Mouse (Mus musculus) heart, adult 2 months (tissue): ENCODE measurements around the gene Nap1l1. TPM values are rescaled to one million over a fixed set of nuclear protein-coding genes. Genes with fewer than 3 reads are reported as not detected.
"Not testable (repeated sequence)": the region's sequence is repeated elsewhere in the genome, so short reads cannot be mapped to it uniquely, and the experiment has no call there.

Experiments used
- DNase-seq, 2 experiments: peaks; one replicate each; pipeline ENCODE4 v3.0.0; 2021
- H3K27ac ChIP-seq: fragments of 200-600 bp; 2 replicates; pipeline ENCODE4 v1.8.1; 2022
- H3K27me3 ChIP-seq: fragments of 200-500 bp; 2 replicates; pipeline ENCODE4 v1.6.1; 2012; ENCODE audit warnings: mild to moderate bottlenecking, low read length, inconsistent platforms, mixed read lengths; ENCODE audit not compliant: control insufficient read depth, insufficient read depth
- H3K36me3 ChIP-seq: fragments of 200-500 bp; 2 replicates; pipeline ENCODE4 v1.6.1; 2012; ENCODE audit warnings: low read length, inconsistent platforms; ENCODE audit not compliant: control insufficient read depth, insufficient read depth
- H3K4me1 ChIP-seq: fragments of 200-500 bp; 2 replicates; pipeline ENCODE4 v1.6.1; 2011; ENCODE audit warnings: low read length; ENCODE audit not compliant: control insufficient read depth, insufficient read depth
- H3K4me3 ChIP-seq: fragments of 200-600 bp; 2 replicates; pipeline ENCODE4 v1.8.1; 2022
- H3K79me2 ChIP-seq: fragments of 200-500 bp; replicated peaks from 2 replicates; pipeline ENCODE4 v1.6.1; 2012; ENCODE audit warnings: mild to moderate bottlenecking, inconsistent platforms, low read length, moderate library complexity, mixed read lengths; ENCODE audit not compliant: control insufficient read depth, insufficient read depth
- H3K9ac ChIP-seq: fragments of 200-500 bp; 2 replicates; pipeline ENCODE4 v1.6.1; 2012; ENCODE audit warnings: low read depth, mild to moderate bottlenecking, control low read depth, inconsistent platforms, low read length, mixed read lengths
- CTCF ChIP-seq: fragments of 200-600 bp; IDR thresholded peaks from 2 replicates; pipeline ENCODE4 v1.8.1; 2022; ENCODE audit warnings: antibody characterized with exemption, mild to moderate bottlenecking, moderate library complexity
- EP300 ChIP-seq: fragments of 200-500 bp; IDR thresholded peaks from 2 replicates; pipeline ENCODE4 v1.6.1; 2011; ENCODE audit warnings: low read depth, low read length, control low read depth; ENCODE audit not compliant: insufficient read depth
- POLR2A ChIP-seq: fragments of 200-500 bp; IDR thresholded peaks from 2 replicates; pipeline ENCODE4 v1.6.1; 2011; ENCODE audit warnings: mild to moderate bottlenecking, low read depth, low read length, control low read depth; ENCODE audit not compliant: insufficient read depth
- WGBS: fragments of 180-500 bp; shearing (Covaris S2); methylation state at CpG from one replicate; pipeline ENCODE4 v1.1.7; 2018; 5-methylcytosine and 5-hydroxymethylcytosine counted together
- intact Hi-C: fragments of 180-260 bp; cut with DNase I; formaldehyde crosslinking; loops from one replicate; pipeline ENCODE4 v1.15.1; 2025
- polyA plus RNA-seq: library from polyadenylated mRNA; depleted of rRNA; stranded (reverse); fragments of >200 nt; gene quantifications from 2 replicates; pipeline ENCODE4 v1.2.3, GENCODE M21; 2012
- total RNA-seq, 2 experiments: library from RNA; stranded (reverse); gene quantifications; 2 replicates each; pipeline ENCODE4 v1.2.3; 2021

Gene Nap1l1
- total and polyA plus RNA-seq, 3 experiments = 10.5 to 66.7 (median 66.6) TPM

DNA sequence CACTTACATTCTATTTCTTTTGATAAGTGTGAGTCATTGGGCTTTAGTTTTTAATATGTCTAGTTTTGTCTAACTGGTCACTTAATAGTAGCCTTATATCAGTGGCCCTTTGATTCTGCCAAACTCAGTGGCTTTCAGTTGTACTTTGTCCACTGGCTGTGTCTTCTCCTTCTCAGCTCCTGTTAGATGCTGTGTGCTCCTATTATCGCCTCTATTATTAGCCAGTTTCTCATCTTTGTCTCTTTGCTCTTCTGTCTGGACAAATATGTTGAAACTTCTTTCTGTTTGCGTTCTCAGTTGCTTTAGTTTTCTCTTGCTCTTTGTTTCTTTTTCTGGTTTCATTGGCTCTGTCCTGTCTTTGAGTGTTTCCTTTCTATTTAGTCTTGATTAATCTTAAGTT lies 9.6 kb downstream of the Nap1l1 start:
- H3K4me3 ChIP-seq = no peak overlapping the region
- H3K27me3 ChIP-seq = no peaks in the 10 kb centered on the region
- intact Hi-C loops = no loop called here
- 88% methylated on average over 2 of the region's 2 CpGs for WGBS
- H3K36me3 ChIP-seq = no peaks in the 10 kb centered on the region; the same call in 1 of the 2 replicates
- TF ChIP-seq CTCF = no peak
- no peak for TF ChIP-seq POLR2A
- TF ChIP-seq EP300 = no peak
- peaks cover 4% of the 10 kb centered on the region for H3K79me2 ChIP-seq
- DNase-seq = no peak
- H3K4me1 ChIP-seq = no peaks in the 10 kb centered on the region; the same call in 1 of the 2 replicates
- H3K27ac ChIP-seq = no peak overlapping the region
- no peak overlapping the region for H3K9ac ChIP-seq

DNA sequence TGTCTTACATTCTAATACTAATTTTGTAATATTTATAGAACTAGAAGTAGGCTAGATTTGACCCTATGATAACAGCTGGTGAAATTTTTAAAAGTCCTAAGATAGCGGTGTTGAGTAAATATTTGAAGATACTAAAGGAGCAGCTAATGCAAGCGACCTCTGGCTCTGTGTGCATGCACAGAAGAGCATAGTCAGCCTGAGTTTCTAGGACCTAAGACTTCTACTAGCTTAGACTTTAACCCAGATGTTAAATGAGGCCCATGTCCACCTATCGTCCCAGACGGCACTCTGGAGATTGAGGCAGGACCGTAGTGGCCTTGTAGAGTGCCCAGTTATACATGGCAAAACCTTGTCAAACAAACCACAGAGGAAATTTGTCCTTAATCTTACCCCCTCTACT lies 11.1 kb downstream of the Nap1l1 start:
- TF ChIP-seq POLR2A = no peak

DNA sequence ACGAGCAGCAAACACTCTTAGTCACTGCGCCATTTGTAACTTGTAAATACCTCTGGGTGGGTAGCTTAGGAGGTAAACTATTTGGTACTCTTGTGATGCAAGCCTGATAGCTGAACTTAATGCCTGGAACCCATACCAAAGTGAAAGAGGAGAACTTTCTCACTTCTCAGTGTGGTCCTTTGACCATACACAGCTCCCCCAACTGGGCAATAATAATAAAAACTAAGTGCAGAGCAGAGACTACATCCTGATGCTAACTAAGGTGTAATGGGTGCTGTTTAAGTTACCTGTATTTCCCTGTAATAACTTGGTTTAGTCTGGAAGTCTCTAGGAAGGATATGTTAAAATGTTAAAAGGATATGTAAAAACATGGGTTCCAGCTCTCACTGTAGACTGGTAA lies 15.8 kb downstream of the Nap1l1 start:
- 87% methylated on average over 2 of the region's 2 CpGs for WGBS
- TF ChIP-seq EP300 (no peak), CTCF (peak; percentile 46), POLR2A (no peak)
- Histone ChIP-seq H3K4me1 (no peaks in the 10 kb centered on the region; the same call in 1 of the 2 replicates), H3K4me3 (no peak overlapping the region), H3K27ac (no peak overlapping the region), H3K36me3 (no peaks in the 10 kb centered on the region; the same call in 1 of the 2 replicates), H3K27me3 (no peaks in the 10 kb centered on the region), H3K9ac (no peak overlapping the region), H3K79me2 (0 out of 2 replicates have a peak, but pooled peaks cover 2% of the 10 kb centered on the region)
- DNase-seq = no peak
- intact Hi-C loops = loop anchor here (5.0 kb wide), 1 partner anchor 261 kb away; no protein-coding TSS in a partner anchor

More for the DNA sequence above, 11.1 kb downstream of the Nap1l1 start:
- no peak for DNase-seq
- no peaks in the 10 kb centered on the region; the same call in 1 of the 2 replicates for H3K36me3 ChIP-seq
- no peaks in the 10 kb centered on the region for H3K27me3 ChIP-seq
- no peak overlapping the region for H3K4me3 ChIP-seq
- no peak overlapping the region for H3K27ac ChIP-seq
- no peak overlapping the region for H3K9ac ChIP-seq
- H3K79me2 ChIP-seq = peaks cover 6% of the 10 kb centered on the region
- H3K4me1 ChIP-seq = no peaks in the 10 kb centered on the region; the same call in none of the 2 replicates
- intact Hi-C loops = no loop called here
- WGBS = 86% methylated on average over 5 of the region's 5 CpGs

DNA sequence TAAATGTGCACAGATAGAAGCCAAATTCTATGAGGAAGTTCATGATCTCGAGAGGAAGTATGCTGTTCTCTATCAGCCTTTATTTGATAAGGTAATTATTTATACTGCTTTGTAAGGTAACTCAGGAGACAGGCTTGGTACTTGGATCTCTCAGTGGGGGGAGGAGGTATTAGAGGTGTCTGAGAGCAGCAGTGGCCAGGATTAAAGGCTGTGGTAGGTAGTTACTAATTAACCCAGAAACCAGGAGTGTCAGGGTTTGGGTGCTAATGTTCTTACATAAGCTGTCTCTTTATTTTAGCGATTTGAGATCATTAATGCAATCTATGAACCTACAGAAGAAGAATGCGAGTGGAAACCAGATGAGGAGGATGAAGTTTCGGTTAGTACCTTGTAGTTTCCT lies 17.1 kb downstream of the Nap1l1 start:
- H3K27me3 ChIP-seq, intact Hi-C loops, H3K4me3 ChIP-seq, DNase-seq, H3K4me1 ChIP-seq, H3K36me3 ChIP-seq, H3K27ac ChIP-seq, H3K79me2 ChIP-seq, H3K9ac ChIP-seq: not testable (repeated sequence)
- WGBS = 82% methylated on average over 4 of the region's 4 CpGs

DNA sequence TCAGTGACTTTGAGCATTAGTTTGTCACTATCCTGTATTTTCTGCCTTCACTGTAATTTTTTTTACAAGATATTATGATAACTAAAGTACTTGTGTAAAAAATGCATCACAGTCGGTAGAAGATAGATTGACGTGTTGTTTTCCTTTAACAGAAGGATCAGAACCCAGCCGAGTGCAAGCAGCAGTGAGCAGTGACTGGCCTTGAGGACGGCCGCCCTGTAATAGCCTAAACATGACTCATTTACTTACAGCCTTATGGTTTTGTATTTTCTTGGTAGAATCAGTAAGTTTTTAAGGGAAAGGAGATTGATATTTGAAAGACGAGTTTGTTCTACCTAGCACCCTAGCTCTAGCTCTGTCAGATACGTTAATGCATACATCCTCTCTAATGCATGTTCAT lies 22.9 kb downstream of the Nap1l1 start:
- no peaks in the 10 kb centered on the region for H3K79me2 ChIP-seq
- no peak overlapping the region for H3K9ac ChIP-seq
- intact Hi-C loops = no loop called here
- H3K4me1 ChIP-seq = no peaks in the 10 kb centered on the region
- no peak overlapping the region for H3K27ac ChIP-seq
- whole genome bisulfite sequencing = 90% methylated on average over 7 of the region's 7 CpGs
- H3K36me3 ChIP-seq = no peaks in the 10 kb centered on the region
- no peak for TF ChIP-seq POLR2A
- TF ChIP-seq EP300 = no peak
- no peak for TF ChIP-seq CTCF
- H3K4me3 ChIP-seq = no peak overlapping the region
- H3K27me3 ChIP-seq = no peaks in the 10 kb centered on the region
- no peak for DNase-seq

DNA sequence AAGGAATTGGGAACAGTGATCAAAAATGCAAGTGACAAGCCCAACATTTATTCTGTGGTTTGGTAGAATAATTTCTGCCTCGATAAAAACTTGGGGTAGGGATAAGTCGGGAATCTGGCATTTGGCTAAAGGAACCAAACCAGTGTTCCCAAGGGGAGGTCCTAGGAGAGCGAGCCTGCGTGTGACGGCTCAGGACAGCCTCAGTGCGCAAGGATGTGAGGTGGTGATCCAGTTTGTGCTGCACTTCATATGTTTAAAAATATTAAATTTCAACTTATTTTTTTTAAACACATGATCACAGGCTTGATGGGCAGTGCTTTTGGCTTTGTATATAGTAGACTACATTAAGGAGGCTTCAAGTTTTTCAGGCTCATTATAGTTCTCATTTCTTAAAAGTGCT lies 26.9 kb downstream of the Nap1l1 start:
- H3K4me1 ChIP-seq = no peaks in the 10 kb centered on the region
- no peak overlapping the region for H3K4me3 ChIP-seq
- H3K27me3 ChIP-seq = no peaks in the 10 kb centered on the region
- intact Hi-C loops = loop anchor here (10.0 kb wide), 1 partner anchor 315 kb away; no protein-coding TSS in a partner anchor
- 74% methylated on average over 6 of the region's 6 CpGs for WGBS
- TF ChIP-seq EP300 (no peak), POLR2A (no peak), CTCF (no peak)
- H3K27ac ChIP-seq = no peak overlapping the region
- no peak overlapping the region for H3K9ac ChIP-seq
- H3K79me2 ChIP-seq = no peaks in the 10 kb centered on the region
- no peaks in the 10 kb centered on the region for H3K36me3 ChIP-seq
- no peak for DNase-seq
